Mouse (Mus musculus): ENCODE measurements around the gene Cdc42bpa. TPM values are rescaled to one million over a fixed set of nuclear protein-coding genes. Genes with fewer than 3 reads are reported as not detected.

Cdc42bpa gene
- total RNA-seq, 2 experiments from 2014 or later, result 44.3 to 48.1 TPM

Other genes starting within 250 kb of the Cdc42bpa start
- under 1 TPM in 1 of 2 experiments, not detected in 1; 0.10 TPM for gene Kif28, start 215.2 kb upstream of the Cdc42bpa start, total RNA-seq (2021)
- gene Gm10518, start 157.1 kb upstream of the Cdc42bpa start, total RNA-seq (2021), result not detected
- gene Ahctf1, start 156.8 kb upstream of the Cdc42bpa start, total RNA-seq (2021), result 10 to 100 TPM; 34.6 to 34.9 TPM
- 100 to 1,000 TPM; 319 to 568 TPM for gene Coq8a, start 239.1 kb downstream of the Cdc42bpa start, total RNA-seq (2021)

Data from adrenal gland, adult 18-20 months (tissue).